Mouse (Mus musculus) thymus, postnatal 25 days (tissue): ENCODE results near the gene Saa4.
"Not testable (repeated sequence)": the region's sequence is repeated elsewhere in the genome, so short reads cannot be mapped to it uniquely, and the experiment has no call there.

ENCODE experiments used
- DNase-seq: peaks from one replicate; pipeline ENCODE4 v3.0.0; 2022

The Saa4 gene

DNA sequence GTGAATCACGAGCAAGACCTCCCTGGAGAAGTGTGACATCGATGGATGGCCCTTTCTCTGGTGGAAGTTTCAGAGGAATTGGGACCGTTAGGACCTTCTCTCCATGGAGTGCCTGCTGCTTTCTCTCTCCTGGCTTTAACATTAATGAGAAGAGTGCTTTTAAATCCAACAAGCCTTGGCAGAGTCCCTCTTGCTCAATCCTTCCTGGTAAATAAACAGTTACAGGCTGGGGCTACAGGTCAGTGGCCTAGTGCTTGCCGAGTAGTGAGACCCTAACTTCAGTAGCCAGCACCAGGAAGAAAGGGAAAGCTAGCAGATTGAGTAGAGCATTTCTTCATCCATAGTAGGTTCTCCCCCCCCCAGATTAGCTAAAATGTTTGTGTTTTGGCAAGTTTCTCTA is at the start of gene Saa4:
Gene Saa4 (minus strand): TSS at position 146 of the 400 bp plus-strand sequence.
- no peak for DNase-seq

GRCm38 (mm10) chr7:46770706-46771105 is 38.3 kb upstream of the Saa4 start:
- DNase-seq, result peak; percentile 38

DNA sequence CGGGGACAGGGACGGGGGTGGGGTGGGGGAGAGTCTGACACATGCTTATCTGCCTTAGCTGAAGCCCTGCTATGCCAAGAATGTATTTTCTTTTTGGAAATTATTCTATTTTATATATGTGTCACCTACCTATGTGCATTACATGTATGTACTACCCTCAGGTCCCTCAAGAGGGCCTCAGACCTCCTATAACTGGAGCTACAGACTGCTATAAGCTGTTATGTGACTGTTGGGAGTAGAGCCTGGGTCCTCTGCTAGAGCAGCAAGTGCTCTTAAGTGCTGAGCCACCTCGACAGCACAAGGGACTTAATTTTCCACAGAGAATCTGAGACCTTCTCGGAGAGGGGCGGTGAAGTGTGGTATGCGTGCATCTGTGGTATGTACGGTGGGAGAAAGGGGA is 36.0 kb upstream of the Saa4 start:
- DNase-seq, result no peak

- no peak for DNase-seq
Measured at GRCm38 (mm10) chr7:46767371-46767770, 35.0 kb upstream of the Saa4 start.

DNA sequence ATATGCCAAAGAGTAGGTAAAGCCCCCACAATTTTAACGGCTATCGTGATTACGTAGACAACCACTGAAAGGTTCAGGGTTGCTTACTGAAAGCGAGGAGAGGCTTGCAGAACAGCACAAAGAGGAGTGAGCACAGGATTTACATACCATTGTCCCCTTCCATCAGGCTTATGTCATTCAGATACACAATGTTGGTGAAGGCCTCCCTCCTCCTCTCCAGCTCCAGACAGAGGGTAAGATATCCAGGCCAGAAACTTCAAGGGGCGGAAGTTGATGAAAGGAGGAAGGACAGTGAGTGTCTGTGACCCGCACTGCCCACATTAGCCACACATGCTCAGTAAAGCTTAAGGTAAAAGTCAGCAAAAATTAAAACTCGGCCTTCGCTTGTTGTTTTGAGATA is 32.3 kb upstream of the Saa4 start:
- DNase-seq, result no peak

DNA sequence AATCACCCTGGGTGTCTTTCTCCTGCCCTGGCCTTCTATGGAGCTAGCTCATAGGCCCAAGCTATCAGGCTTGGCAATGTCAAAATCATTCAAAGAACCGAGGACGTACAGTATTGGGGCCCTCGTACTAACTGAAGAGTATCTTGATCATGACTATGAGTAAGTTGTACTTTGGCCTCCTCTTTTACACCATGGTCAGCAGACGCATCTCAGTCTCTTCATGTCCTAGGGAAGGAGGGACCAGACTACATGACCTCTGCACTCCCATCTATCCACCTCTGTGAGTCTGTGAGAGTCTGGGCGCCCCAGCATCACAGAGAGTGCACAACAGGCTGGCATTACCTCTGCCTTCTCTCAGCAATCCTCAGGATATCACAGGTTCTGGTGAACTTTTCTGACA is 30.2 kb upstream of the Saa4 start:
- DNase-seq, result no peak

DNA sequence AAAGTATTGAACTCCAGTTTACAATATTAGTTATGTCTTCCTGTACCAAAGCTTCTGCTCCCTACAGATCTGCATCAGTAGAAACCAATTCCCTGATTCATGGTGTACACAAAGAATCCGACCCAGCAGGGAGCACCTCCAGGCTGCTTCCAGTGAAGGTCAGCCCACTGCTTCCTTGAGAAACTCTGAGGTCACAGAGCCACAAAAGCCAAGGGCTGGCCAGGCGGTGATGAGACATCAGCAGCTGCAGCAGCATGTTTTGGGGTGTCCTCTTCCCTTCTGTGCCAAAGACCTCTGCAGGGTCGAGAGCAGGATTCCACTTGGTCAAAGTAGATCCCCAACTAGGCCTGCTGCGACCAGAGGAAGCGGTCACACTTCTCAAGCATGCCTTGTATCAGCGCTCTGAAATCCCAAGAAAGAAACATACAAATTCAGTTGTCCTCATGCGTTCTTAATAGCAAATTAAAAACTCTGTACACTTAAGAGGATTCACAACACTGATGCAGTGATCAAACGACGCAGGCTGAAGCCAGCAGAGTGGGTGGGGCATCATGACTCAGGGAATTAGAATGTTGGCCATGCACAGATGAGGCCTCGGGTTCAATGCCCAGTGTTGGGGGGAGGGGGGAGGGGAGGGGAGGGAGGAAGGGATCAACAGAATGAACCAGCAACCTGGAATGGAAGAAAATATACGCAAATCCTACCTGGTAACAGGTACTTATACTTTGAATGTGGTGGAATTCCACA is 28.8 kb upstream of the Saa4 start:
- no peak for DNase-seq

GRCm38 (mm10) chr7:46751490-46751889 is 19.1 kb upstream of the Saa4 start, which contains the start of gene Saa2:
Gene Saa2 (plus strand): TSS chr7:46751790.
- DNase-seq, result no peak

DNA sequence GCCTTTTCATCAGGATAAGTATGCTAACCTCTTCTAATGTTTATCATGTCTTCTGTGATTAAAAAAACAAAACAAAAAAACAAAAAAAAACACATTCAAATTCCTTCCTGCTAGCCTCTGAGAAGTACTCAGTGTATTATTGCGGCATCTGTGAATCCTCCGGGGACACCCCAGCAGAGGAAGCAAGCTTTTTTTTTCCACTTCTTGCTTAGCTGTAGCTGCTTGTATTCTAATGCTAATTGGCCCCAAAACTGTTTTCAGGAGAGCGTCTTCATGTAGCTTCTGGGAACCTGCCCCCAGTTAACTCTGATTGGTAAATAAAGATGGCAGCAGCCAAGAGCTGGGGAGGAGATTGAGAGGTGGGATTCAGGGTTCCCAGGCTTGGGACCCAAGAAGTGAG is 16.1 kb upstream of the Saa4 start:
- no peak for DNase-seq

DNA sequence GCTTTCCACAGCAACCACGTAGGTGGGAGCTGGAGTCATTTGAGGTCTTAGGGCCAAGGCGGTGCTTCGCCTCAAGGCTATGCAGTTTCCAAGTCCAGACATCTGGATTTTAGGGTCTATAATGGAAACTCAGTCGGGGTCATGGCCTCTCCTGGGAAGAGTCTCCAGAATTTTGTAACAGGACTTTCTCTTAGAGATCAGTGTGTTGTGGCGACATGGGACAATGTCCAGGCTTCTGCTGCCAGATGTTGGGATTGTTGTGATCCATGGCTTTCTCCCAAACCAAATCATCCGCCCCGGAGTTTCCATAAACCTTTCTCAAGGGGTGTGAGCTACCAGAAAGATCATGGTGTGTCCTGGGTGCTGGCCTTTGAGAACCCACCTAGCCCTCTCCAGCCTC is 14.0 kb upstream of the Saa4 start:
- no peak for DNase-seq

DNA sequence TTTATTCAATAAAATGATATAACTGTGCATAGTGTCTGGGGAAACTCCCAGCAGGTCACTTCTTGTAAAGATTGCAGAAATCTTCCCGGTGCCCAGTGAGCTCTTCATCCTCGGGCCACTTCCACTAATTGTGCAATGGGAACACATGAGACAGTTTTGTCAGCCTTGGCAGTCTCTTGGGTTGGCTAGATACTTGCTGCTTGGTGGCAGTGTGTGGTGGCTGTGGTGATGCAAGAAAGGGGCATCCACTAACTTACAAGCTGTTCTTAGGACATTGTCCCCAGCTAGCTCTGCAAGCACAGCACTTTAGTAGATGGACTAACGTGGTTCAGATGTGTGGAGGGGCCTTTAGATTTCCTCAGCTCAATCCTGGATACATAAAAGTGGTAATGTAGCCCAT is 13.4 kb upstream of the Saa4 start:
- DNase-seq, result no peak

GRCm38 (mm10) chr7:46742880-46743279 is 10.5 kb upstream of the Saa4 start, which contains the start of gene Saa1:
Gene Saa1 (minus strand): TSS chr7:46742980.
- DNase-seq, result not testable (repeated sequence)

DNA sequence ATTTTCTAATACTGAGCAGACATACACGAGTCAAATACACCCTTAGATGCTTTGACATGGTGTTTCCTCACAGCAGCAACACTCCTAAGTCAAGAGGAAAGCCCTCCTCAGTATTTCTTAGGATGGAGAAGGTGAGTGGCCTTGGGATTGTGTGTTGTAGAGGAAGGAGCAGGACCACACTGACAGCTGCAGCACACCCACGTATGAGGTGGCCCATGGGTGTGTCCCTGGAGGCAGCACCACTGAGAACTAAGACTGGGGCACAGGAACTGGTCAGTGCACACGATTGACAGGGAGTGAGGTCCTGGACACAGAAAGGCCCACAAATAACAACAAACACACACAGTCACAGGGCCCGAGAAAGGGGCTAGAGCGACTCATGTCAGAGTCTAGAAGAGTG is 7.6 kb upstream of the Saa4 start:
- not testable (repeated sequence) for DNase-seq

DNA sequence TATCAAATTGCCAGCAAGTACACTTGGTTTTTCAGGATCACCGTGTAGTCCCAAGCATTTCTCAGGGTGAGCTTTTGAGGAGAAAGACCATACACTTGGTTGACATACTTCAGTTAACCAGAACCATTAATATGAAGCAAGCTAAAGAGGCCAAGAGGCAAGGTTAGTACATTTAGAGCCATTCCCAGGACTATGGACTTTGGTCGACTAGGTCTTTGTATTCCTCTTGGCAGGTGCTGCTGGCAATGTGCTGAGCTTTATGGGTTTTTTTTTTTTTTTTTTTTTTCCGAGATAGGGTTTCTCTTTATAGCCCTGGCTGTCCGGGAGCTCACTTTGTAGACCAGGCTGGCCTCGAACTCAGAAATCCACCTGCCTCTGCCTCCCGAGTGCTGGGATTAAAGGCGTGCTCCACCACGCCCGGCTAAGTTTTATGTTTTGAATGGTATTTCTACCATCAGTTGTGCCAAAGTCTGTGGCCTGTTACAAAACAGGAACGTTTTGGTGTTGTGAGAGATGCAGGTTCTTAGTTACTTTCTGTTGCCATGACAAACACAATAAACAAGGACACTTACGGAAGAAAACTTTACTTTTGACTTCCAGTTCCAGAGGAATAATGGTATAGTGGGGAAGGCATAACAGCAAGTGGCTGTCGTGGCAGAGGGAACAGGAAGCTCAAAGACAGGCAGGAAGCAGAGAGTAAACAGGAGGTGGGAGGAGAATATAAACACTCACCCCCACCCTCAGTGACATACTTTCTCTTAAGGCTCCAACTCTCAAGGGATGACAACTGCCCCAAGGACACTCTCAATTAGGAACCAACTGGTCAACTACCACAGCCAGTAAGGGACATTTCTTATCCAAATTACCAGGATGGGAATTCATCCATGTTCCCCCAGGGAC is 6.4 kb upstream of the Saa4 start:
- no peak for DNase-seq

GRCm38 (mm10) chr7:46734983-46735382 is 2.6 kb upstream of the Saa4 start:
- DNase-seq, result no peak

DNA sequence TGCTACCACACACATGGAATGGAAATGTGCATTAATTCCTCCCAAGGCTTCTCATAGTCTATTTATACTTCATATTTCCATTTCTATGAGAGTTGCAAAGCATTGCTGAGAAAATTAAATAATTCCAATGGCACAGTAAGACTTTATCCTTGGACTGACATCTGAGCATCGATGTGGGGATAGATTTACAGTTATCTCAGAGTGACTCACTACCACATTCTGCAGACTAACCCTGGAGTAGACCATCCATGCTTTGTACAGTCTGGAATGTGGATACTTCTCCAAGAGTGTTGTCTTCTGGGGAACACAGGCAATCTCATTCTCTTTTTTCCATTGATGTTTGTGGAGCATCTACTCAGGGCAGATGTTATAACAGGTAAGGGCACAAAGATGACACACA is 4.8 kb downstream of the Saa4 start:
- DNase-seq, result no peak

DNA sequence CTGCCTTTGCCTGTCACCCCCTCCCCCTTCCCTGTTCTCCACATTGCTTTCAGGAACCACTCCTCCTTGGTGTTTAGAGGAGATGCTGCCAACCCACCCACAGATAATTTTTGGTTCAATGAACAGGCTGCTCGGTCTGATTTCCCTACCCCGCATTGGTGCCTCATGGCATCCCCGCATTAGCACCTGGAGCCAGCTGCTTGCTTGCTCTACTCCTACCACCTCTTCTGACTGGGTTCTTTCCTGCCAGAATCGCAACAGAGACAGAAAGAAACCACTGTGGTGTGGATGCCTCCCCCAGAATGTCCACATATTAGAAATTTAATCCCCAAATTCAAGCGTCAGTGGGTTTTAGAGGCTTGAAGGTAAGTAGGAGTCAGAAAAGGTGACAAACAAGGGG is 8.0 kb downstream of the Saa4 start:
- DNase-seq, result no peak

DNA sequence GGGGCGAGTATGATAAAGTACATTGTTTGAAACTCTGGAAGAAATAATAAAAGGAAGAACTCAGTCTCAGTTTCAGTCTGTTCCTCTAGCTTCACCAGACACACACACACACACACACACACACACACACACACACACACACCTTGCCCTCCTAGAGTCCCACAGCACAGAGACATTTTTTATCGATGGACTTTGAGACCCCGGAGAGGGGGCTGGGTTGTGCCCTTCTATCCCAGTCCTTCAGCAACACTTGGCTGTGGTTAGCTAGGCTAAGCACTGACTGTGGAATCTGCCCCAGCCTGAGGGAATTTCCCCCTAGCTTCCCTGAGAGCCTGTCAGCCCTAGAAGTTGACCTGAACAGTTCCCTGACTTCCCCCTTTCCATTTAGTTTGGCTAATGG is 8.6 kb downstream of the Saa4 start:
- no peak for DNase-seq

DNA sequence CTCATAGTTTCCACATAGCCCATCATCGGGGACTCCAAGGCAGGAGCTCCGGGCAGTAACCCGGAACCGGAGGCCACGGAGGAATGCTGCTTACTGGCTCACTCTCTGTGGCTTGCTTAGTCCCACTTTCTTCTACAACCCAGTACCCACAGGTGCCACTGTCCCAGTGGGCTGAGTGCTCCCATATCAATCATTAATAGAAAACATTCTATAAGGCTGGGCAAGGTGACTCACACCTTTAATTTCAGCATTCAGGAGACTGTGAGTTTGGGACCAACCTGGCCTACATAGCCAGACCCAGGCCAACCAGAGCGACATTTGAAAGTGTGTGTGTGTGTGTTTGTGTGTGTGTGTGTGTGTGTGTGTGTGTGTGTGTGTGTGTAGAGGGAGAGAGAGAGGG is 9.0 kb downstream of the Saa4 start:
- DNase-seq, result no peak

DNA sequence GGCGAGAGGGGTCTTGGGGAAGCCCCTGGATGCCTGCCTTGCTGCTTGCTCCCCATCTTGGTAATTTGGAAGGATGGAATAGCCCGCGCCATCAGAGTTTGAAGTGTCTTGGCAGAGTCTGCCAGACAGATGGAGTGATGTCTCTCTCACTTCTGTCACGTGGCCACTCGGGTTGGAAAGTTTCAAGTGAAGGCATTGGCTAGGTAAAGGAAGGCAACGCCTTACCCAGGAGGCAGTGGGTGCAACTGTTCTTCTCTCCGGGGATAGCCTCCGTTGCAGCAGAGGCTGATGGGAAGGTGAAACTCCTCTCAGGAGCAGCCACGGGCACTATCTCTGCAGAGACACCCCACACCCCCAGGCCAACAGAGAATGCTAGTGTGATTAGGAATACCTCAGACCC is 11.9 kb downstream of the Saa4 start:
- DNase-seq, result no peak

DNA sequence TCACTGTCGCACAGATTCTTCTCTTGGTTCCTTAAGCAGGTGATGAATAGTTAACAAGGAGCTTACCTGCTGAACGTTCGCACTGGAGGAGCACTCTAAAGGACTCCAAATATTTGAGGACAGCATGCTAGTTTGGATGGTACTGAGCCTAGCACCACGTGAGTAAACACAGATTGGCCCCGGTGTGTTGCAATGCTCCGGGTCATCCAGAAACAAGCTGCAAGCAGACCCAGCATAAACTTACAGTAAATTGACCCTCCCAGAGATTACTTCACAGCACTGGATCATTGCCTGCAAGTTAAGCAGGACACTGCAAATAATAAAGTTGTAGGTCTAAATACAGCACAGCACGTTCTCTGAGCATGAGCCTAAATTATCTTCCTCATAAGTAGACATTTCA is 12.9 kb downstream of the Saa4 start:
- DNase-seq, result no peak

DNA sequence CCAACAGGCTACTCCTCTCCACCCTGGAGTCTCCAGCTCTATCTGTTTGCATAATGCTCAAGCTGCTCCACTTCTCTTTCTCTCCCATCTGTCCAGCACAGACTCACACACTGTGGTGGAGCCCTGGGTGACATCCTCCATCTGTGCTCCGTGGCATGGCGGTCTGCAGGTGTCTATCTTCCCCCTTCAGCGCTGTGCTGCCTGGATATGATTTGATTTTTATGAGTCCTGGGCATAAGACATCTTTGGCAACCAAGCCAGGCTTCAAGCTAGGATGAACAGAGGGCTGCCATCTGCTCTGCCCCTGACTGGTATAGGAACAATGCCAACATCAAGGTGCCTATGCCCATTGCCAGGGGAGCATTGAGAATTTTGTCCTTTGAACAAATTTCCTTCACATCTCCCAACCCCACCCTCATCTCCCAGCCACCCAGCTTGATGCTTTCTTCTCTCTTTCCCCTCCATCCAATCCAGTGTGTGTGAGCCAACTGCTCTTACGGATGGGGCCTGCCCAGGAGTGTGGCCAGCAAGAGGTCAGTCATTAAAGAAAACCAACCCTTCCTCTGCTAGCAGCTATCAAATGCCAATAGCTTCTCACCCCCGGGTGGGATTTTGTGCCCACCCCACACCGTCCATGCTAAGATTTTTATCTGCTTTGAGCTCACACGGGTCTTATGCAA is 13.7 kb downstream of the Saa4 start:
- DNase-seq, result no peak

GRCm38 (mm10) chr7:46716897-46717296 is 15.5 kb downstream of the Saa4 start:
- DNase-seq, result no peak

DNA sequence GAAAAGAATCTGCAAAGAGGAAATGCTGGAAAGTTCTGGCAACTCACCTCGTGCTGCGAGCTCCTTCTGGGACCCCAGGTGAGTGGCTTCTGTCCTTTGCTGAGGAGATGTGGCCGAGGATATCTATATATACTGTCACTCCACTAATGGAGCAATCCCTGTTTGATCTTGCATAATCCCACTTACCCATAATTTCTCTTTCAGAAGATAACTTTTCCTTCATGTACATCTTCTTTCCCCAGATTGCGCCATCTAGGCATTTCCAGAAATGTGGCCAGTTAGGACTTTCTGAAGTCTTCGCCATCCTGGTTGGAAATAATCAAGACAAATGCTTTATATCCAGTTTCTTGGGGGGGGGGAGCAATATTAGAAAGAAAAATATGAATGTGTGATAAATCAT is 16.8 kb downstream of the Saa4 start, which contains the start of gene Saa3:
Gene Saa3 (minus strand): TSS at position 101 of the 400 bp plus-strand sequence.
- no peak for DNase-seq
